Mouse (Mus musculus): ENCODE measurements around the gene Ubtd1.

The Ubtd1 gene

GRCm38 (mm10) chr19:41993484-41993883 lies 11.9 kb downstream of the Ubtd1 start:
- DNase-seq (ENCODE audit: low spot score in 2 of 2) = peak in 1 of 2 experiments; percentile 49

GRCm38 (mm10) chr19:41994023-41994422 lies 12.5 kb downstream of the Ubtd1 start:
- no peak for DNase-seq (ENCODE audit: low spot score in 2 of 2)

GRCm38 (mm10) chr19:41995483-41995882 lies 13.9 kb downstream of the Ubtd1 start:
- no peak for DNase-seq (ENCODE audit: low spot score in 2 of 2)

GRCm38 (mm10) chr19:41997090-41997489 lies 15.5 kb downstream of the Ubtd1 start:
- DNase-seq (ENCODE audit: low spot score in 2 of 2) = no peak

- no peak for DNase-seq (ENCODE audit: low spot score in 2 of 2)
These were observed 17.4 kb downstream of the Ubtd1 start for GRCm38 (mm10) chr19:41998770-41999548.

- no peak for DNase-seq (ENCODE audit: low spot score in 2 of 2)
These were observed 18.2 kb downstream of the Ubtd1 start for GRCm38 (mm10) chr19:41999688-42000283.

- no peak for DNase-seq (ENCODE audit: low spot score in 2 of 2)
These were observed 18.9 kb downstream of the Ubtd1 start for GRCm38 (mm10) chr19:42000446-42000958.

GRCm38 (mm10) chr19:42001253-42001980 lies 19.9 kb downstream of the Ubtd1 start:
- no peak for DNase-seq (ENCODE audit: low spot score in 2 of 2)

- DNase-seq (ENCODE audit: low spot score in 2 of 2) = no peak
These were observed 22.7 kb downstream of the Ubtd1 start for GRCm38 (mm10) chr19:42004258-42004657.

- peak in 1 of 2 experiments; percentile 35 for DNase-seq (ENCODE audit: low spot score in 2 of 2)
These were observed 24.1 kb downstream of the Ubtd1 start for GRCm38 (mm10) chr19:42005616-42006015.

GRCm38 (mm10) chr19:42006568-42006967 lies 25.0 kb downstream of the Ubtd1 start:
- no peak for DNase-seq (ENCODE audit: low spot score in 2 of 2)

- no peak for DNase-seq (ENCODE audit: low spot score in 2 of 2)
These were observed 27.0 kb downstream of the Ubtd1 start for GRCm38 (mm10) chr19:42008586-42008985.

GRCm38 (mm10) chr19:42009067-42009466 lies 27.5 kb downstream of the Ubtd1 start:
- no peak for DNase-seq (ENCODE audit: low spot score in 2 of 2)

GRCm38 (mm10) chr19:42010436-42010835 lies 28.9 kb downstream of the Ubtd1 start:
- no peak for DNase-seq (ENCODE audit: low spot score in 2 of 2)

GRCm38 (mm10) chr19:42011123-42011522 lies 29.6 kb downstream of the Ubtd1 start:
- DNase-seq (ENCODE audit: low spot score in 2 of 2) = no peak

- DNase-seq (ENCODE audit: low spot score in 2 of 2) = no peak
These were observed 32.8 kb downstream of the Ubtd1 start for GRCm38 (mm10) chr19:42014231-42014825.

- DNase-seq (ENCODE audit: low spot score in 2 of 2) = no peak
These were observed 33.4 kb downstream of the Ubtd1 start for GRCm38 (mm10) chr19:42015001-42015400.

- DNase-seq (ENCODE audit: low spot score in 2 of 2) = no peak
These were observed 34.7 kb downstream of the Ubtd1 start for GRCm38 (mm10) chr19:42016251-42016650.

- peak in 1 of 2 experiments; percentile 39 for DNase-seq (ENCODE audit: low spot score in 2 of 2)
These were observed 35.3 kb downstream of the Ubtd1 start for GRCm38 (mm10) chr19:42016840-42017239.

GRCm38 (mm10) chr19:42017399-42018247 lies 36.1 kb downstream of the Ubtd1 start:
- DNase-seq (ENCODE audit: low spot score in 2 of 2) = peak; percentile 34 to 38

- DNase-seq (ENCODE audit: low spot score in 2 of 2) = no peak
These were observed 37.5 kb downstream of the Ubtd1 start for GRCm38 (mm10) chr19:42019011-42019522.

Data from frontal cortex, postnatal 10 days (tissue).